ENCODE assay signal across 8 mouse cellular contexts in the genomic region with DNA sequence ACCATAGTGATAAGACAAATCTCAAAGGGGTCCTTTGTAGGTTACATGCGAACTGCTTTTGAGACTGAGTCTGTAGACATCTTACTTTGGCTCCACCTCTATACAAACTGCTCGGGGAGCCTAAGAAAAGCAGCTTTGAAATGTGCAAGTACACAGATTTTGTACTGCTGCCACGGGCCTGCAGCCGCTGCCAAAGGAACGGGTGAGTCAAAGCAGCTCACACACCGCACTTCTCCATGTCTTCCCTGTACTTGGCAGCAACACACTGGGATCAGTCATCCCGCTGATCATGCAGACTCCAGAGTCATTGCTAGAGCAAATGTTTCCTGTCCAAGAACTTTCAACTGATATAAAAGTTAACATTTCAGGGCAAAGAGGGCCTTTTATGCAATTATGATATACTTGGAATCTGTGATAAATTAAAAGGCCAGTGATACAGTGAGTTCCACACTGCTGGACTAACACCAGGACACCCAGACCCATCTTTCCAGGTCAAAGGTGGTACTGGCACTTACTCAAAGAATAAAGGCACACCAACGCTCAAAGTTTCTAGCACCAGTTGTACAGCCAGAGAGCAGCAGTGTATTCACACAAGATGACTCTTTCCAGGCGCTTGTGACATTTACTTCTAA.
DNase-seq lines count a peak whose midpoint lies in the region; ATAC-seq and TF ChIP-seq lines count a peak whose summit lies in the region.

No protein-coding gene starts in this region.

- H3K4me3 ChIP-seq in kidney, embryonic 15.5 days (replicated peaks), result no peak overlapping the region
- no peak overlapping the region for H3K4me3 ChIP-seq in embryonic facial prominence, embryonic 14.5 days (ENCODE audit: low read depth, low read length)
- peak overlapping the region; percentile 22 for H3K4me3 ChIP-seq in heart, embryonic 13.5 days
- peak overlapping the region; percentile 6; the same call in 1 of the 2 replicates for H3K4me3 ChIP-seq in layer of hippocampus, adult 2 months

- ATAC-seq in kidney, embryonic 15.5 days (replicated peaks; ENCODE audit: low FRiP score), result no peak
- ATAC-seq in embryonic facial prominence, embryonic 14.5 days (ENCODE audit: low read depth), result 0 out of 2 replicates have a peak, but pooled peaks have one; percentile 72
- no peak; the same call in 1 of the 2 replicates for ATAC-seq in heart, embryonic 13.5 days (ENCODE audit: extremely low read depth, insufficient number of reproducible peaks, low FRiP score, low TSS enrichment)

- H3K9ac ChIP-seq in kidney, embryonic 15.5 days, result no peak overlapping the region
- H3K9ac ChIP-seq in embryonic facial prominence, embryonic 14.5 days (ENCODE audit: low read depth, low read length), result no peak overlapping the region
- H3K9ac ChIP-seq in heart, embryonic 13.5 days, result peak overlapping the region; percentile 38; the same call in 1 of the 2 replicates

- no peaks in the 10 kb centered on the region for H3K4me1 ChIP-seq in kidney, embryonic 15.5 days
- H3K4me1 ChIP-seq in embryonic facial prominence, embryonic 14.5 days (ENCODE audit: control insufficient read depth, insufficient read depth, low read length), result no peaks in the 10 kb centered on the region
- H3K4me1 ChIP-seq in heart, embryonic 13.5 days, result peaks cover 31% of the 10 kb centered on the region

- no peaks in the 10 kb centered on the region for H3K36me3 ChIP-seq in kidney, embryonic 15.5 days
- H3K36me3 ChIP-seq in embryonic facial prominence, embryonic 14.5 days (ENCODE audit: control insufficient read depth, insufficient read depth, low read length), result no peaks in the 10 kb centered on the region
- 0 out of 2 replicates have a peak, but pooled peaks cover 6% of the 10 kb centered on the region for H3K36me3 ChIP-seq in heart, embryonic 13.5 days

- DNase-seq in kidney, adult 11 months, result peak; percentile 57
- peak; percentile 92 for DNase-seq in embryonic facial prominence, embryonic 14.5 days (ENCODE audit: low spot score)
- DNase-seq in layer of hippocampus, adult 2 months (ENCODE audit: low spot score in 2 of 2), result peak; percentile 71 to 86
- peak; percentile 77 for DNase-seq in lung, postnatal 36 days
- peak; percentile 26 for DNase-seq in urinary bladder, adult 2 months (ENCODE audit: low spot score)
- no peak for DNase-seq in embryo, embryonic 10 days (ENCODE audit: low spot score)

- H3K4me2 ChIP-seq in kidney, embryonic 15.5 days, result no peak overlapping the region
- H3K4me2 ChIP-seq in embryonic facial prominence, embryonic 14.5 days (ENCODE audit: low read depth, low read length), result no peak overlapping the region
- H3K4me2 ChIP-seq in heart, embryonic 13.5 days, result peak overlapping the region; percentile 59

- H3K27ac ChIP-seq in kidney, embryonic 15.5 days, result no peak overlapping the region
- H3K27ac ChIP-seq in embryonic facial prominence, embryonic 14.5 days (replicated peaks; ENCODE audit: low read depth, low read length), result peak overlapping the region; percentile 52
- peak overlapping the region; percentile 76 for H3K27ac ChIP-seq in heart, embryonic 13.5 days (replicated peaks)
- H3K27ac ChIP-seq in layer of hippocampus, adult 2 months, result peak overlapping the region; percentile 24; the same call in 1 of the 2 replicates

- no peaks in the 10 kb centered on the region for H3K9me3 ChIP-seq in kidney, embryonic 15.5 days (replicated peaks)
- H3K9me3 ChIP-seq in embryonic facial prominence, embryonic 14.5 days (ENCODE audit: control insufficient read depth, low read length), result no peaks in the 10 kb centered on the region
- H3K9me3 ChIP-seq in heart, embryonic 13.5 days, result no peaks in the 10 kb centered on the region

- WGBS in kidney, embryonic 15.5 days, result 73% methylated on average over 9 of the region's 9 CpGs
- 45% methylated on average over 9 of the region's 9 CpGs for WGBS in embryonic facial prominence, embryonic 14.5 days
- 33% methylated on average over 9 of the region's 9 CpGs for WGBS in heart, embryonic 13.5 days

- no peaks in the 10 kb centered on the region for H3K27me3 ChIP-seq in kidney, embryonic 15.5 days
- H3K27me3 ChIP-seq in embryonic facial prominence, embryonic 14.5 days (replicated peaks; ENCODE audit: control insufficient read depth, insufficient read depth, low read length), result no peaks in the 10 kb centered on the region
- no peaks in the 10 kb centered on the region for H3K27me3 ChIP-seq in heart, embryonic 13.5 days (replicated peaks)

- TF ChIP-seq CTCF in layer of hippocampus, adult 2 months (conservative IDR thresholded peaks at IDR 0.05), result no peak

Comparison
In these comparisons a context has a peak if more than half of its experiments do, and no peak if none do; other contexts are left out.
1. H3K4me3 ChIP-seq: peak in heart, embryonic 13.5 days (single experiment) and layer of hippocampus, adult 2 months (single experiment); none in kidney, embryonic 15.5 days (single experiment) and embryonic facial prominence, embryonic 14.5 days (single experiment).